Mouse (Mus musculus) midbrain, embryonic 10.5 days (tissue): ENCODE data around the gene Gm11639. TPM values are rescaled to one million over a fixed set of nuclear protein-coding genes. Genes with fewer than 3 reads are reported as not detected.

Experiments
- DNase-seq: peaks from one replicate; pipeline ENCODE4 v3.0.0-alpha.2; 2017; ENCODE audit warnings: low spot score
- H3K27ac ChIP-seq: fragments of 300-500 bp; sonication (generic); replicated peaks from 2 replicates; pipeline ENCODE4 v1.5.1; 2016; ENCODE audit warnings: mild to moderate bottlenecking
- H3K27me3 ChIP-seq: fragments of 300-500 bp; sonication (generic); 2 replicates; pipeline ENCODE4 v1.6.1; 2016; ENCODE audit warnings: low read depth, mild to moderate bottlenecking; ENCODE audit not compliant: poor library complexity, severe bottlenecking
- H3K36me3 ChIP-seq: fragments of 300-500 bp; sonication (generic); 2 replicates; pipeline ENCODE4 v1.6.1; 2016; ENCODE audit warnings: mild to moderate bottlenecking, moderate library complexity
- H3K4me1 ChIP-seq: fragments of 300-500 bp; sonication (generic); 2 replicates; pipeline ENCODE4 v1.6.1; 2016
- H3K4me3 ChIP-seq: fragments of 300-500 bp; sonication (generic); 2 replicates; pipeline ENCODE4 v1.5.1; 2016; ENCODE audit warnings: mild to moderate bottlenecking, moderate library complexity
- H3K9me3 ChIP-seq: fragments of 300-500 bp; sonication (generic); replicated peaks from 2 replicates; pipeline ENCODE4 v1.6.1; 2016; ENCODE audit warnings: mild to moderate bottlenecking
- WGBS: fragments of 180-500 bp; shearing (Covaris S2); methylation state at CpG from one replicate; pipeline ENCODE4 v1.1.7; 2016; 5-methylcytosine and 5-hydroxymethylcytosine counted together
- polyA plus RNA-seq: library from polyadenylated mRNA; unstranded; fragments of >200 nt; fragmentation: Nextera tagmentation; extraction: Ambion mirVana; gene quantifications from 2 replicates; pipeline ENCODE4 v1.2.1, GENCODE M21; 2016

Gene Gm11639
- polyA plus RNA-seq = not detected in 2 replicates

- no peaks in the 10 kb centered on the region for H3K27me3 ChIP-seq
- DNase-seq = peak; percentile 27
- H3K27ac ChIP-seq = no peak within 1 kb of the TSS
- peak within 1 kb of the TSS; percentile 37 for H3K4me3 ChIP-seq
- no peaks in the 10 kb centered on the region for H3K9me3 ChIP-seq
- WGBS = 26% methylated on average over 23 of the region's 23 CpGs
- no peaks in the 10 kb centered on the region for H3K36me3 ChIP-seq
- peaks cover 4% of the 10 kb centered on the region for H3K4me1 ChIP-seq
These were observed at the start of gene Gm11639 for GRCm38 (mm10) chr11:104685548-104685947. TSS of gene Gm11639 (plus strand) at chr11:104685707.

- Histone ChIP-seq H3K4me1 (peaks cover 7% of the 10 kb centered on the region), H3K36me3 (no peaks in the 10 kb centered on the region), H3K27me3 (no peaks in the 10 kb centered on the region), H3K4me3 (no peak overlapping the region), H3K27ac (no peak overlapping the region), H3K9me3 (no peaks in the 10 kb centered on the region)
- no peak for DNase-seq
- 94% methylated on average over 14 of the region's 14 CpGs for WGBS
These were observed 48.5 kb upstream of the Gm11639 start for GRCm38 (mm10) chr11:104637010-104637409.

GRCm38 (mm10) chr11:104638006-104638405 lies 47.5 kb upstream of the Gm11639 start:
- Histone ChIP-seq H3K4me1 (0 out of 2 replicates have a peak, but pooled peaks cover 3% of the 10 kb centered on the region), H3K27me3 (no peaks in the 10 kb centered on the region), H3K36me3 (no peaks in the 10 kb centered on the region), H3K4me3 (no peak overlapping the region), H3K9me3 (no peaks in the 10 kb centered on the region), H3K27ac (no peak overlapping the region)
- DNase-seq = no peak
- 66% methylated on average over 5 of the region's 5 CpGs for WGBS

- Histone ChIP-seq H3K4me3 (no peak overlapping the region), H3K4me1 (peaks cover 6% of the 10 kb centered on the region), H3K27ac (no peak overlapping the region), H3K27me3 (no peaks in the 10 kb centered on the region), H3K9me3 (no peaks in the 10 kb centered on the region), H3K36me3 (no peaks in the 10 kb centered on the region)
- 87% methylated on average over 2 of the region's 2 CpGs for WGBS
- no peak for DNase-seq
These were observed 46.6 kb upstream of the Gm11639 start for GRCm38 (mm10) chr11:104638906-104639305.

GRCm38 (mm10) chr11:104639634-104640033 lies 45.9 kb upstream of the Gm11639 start:
- WGBS = 92% methylated on average over 9 of the region's 9 CpGs
- Histone ChIP-seq H3K4me1 (peaks cover 6% of the 10 kb centered on the region), H3K36me3 (no peaks in the 10 kb centered on the region), H3K4me3 (no peak overlapping the region), H3K27ac (no peak overlapping the region), H3K9me3 (no peaks in the 10 kb centered on the region), H3K27me3 (no peaks in the 10 kb centered on the region)
- no peak for DNase-seq

GRCm38 (mm10) chr11:104640894-104641293 lies 44.6 kb upstream of the Gm11639 start:
- DNase-seq = no peak

GRCm38 (mm10) chr11:104643236-104643635 lies 42.3 kb upstream of the Gm11639 start:
- WGBS = 87% methylated on average over 4 of the region's 4 CpGs
- H3K4me3 ChIP-seq = no peak overlapping the region

More at GRCm38 (mm10) chr11:104640894-104641293, 44.6 kb upstream of the Gm11639 start:
- no peak overlapping the region for H3K27ac ChIP-seq
- H3K4me1 ChIP-seq = peaks cover 6% of the 10 kb centered on the region
- no peaks in the 10 kb centered on the region for H3K9me3 ChIP-seq
- H3K27me3 ChIP-seq = no peaks in the 10 kb centered on the region
- H3K4me3 ChIP-seq = no peak overlapping the region
- no peaks in the 10 kb centered on the region for H3K36me3 ChIP-seq
- 84% methylated on average over 10 of the region's 10 CpGs for WGBS

GRCm38 (mm10) chr11:104645402-104645801 lies 40.1 kb upstream of the Gm11639 start:
- Histone ChIP-seq H3K36me3 (no peaks in the 10 kb centered on the region), H3K9me3 (no peaks in the 10 kb centered on the region), H3K4me1 (peaks cover 4% of the 10 kb centered on the region), H3K27ac (no peak overlapping the region), H3K4me3 (no peak overlapping the region), H3K27me3 (no peaks in the 10 kb centered on the region)
- DNase-seq = no peak
- 92% methylated on average over 6 of the region's 6 CpGs for WGBS

More at GRCm38 (mm10) chr11:104643236-104643635, 42.3 kb upstream of the Gm11639 start:
- Histone ChIP-seq H3K9me3 (no peaks in the 10 kb centered on the region), H3K4me1 (peaks cover 4% of the 10 kb centered on the region), H3K36me3 (no peaks in the 10 kb centered on the region), H3K27me3 (no peaks in the 10 kb centered on the region), H3K27ac (no peak overlapping the region; the same call in 1 of the 2 replicates)
- no peak for DNase-seq

- WGBS = 86% methylated on average over 4 of the region's 4 CpGs
- H3K9me3 ChIP-seq = no peaks in the 10 kb centered on the region
- DNase-seq = no peak
- H3K36me3 ChIP-seq = no peaks in the 10 kb centered on the region
- H3K27me3 ChIP-seq = no peaks in the 10 kb centered on the region
- H3K4me3 ChIP-seq = no peak overlapping the region
- no peak overlapping the region for H3K27ac ChIP-seq
- peaks cover 4% of the 10 kb centered on the region for H3K4me1 ChIP-seq
These were observed 39.3 kb upstream of the Gm11639 start for GRCm38 (mm10) chr11:104646173-104646572.

- DNase-seq = no peak
- Histone ChIP-seq H3K27ac (no peak overlapping the region), H3K9me3 (no peaks in the 10 kb centered on the region), H3K36me3 (no peaks in the 10 kb centered on the region), H3K4me3 (no peak overlapping the region), H3K27me3 (no peaks in the 10 kb centered on the region), H3K4me1 (peaks cover 4% of the 10 kb centered on the region)
- WGBS = 81% methylated on average over 5 of the region's 5 CpGs
These were observed 38.9 kb upstream of the Gm11639 start for GRCm38 (mm10) chr11:104646611-104647010.

GRCm38 (mm10) chr11:104647188-104647867 lies 38.2 kb upstream of the Gm11639 start:
- WGBS = 69% methylated on average over 8 of the region's 8 CpGs
- H3K27me3 ChIP-seq = no peaks in the 10 kb centered on the region
- H3K36me3 ChIP-seq = no peaks in the 10 kb centered on the region
- no peaks in the 10 kb centered on the region for H3K9me3 ChIP-seq
- H3K27ac ChIP-seq = peak overlapping the region; percentile 46; the same call in 1 of the 2 replicates
- no peak for DNase-seq
- H3K4me1 ChIP-seq = peaks cover 4% of the 10 kb centered on the region
- no peak overlapping the region for H3K4me3 ChIP-seq

GRCm38 (mm10) chr11:104648571-104648970 lies 36.9 kb upstream of the Gm11639 start:
- no peak overlapping the region for H3K4me3 ChIP-seq
- peaks cover 2% of the 10 kb centered on the region for H3K4me1 ChIP-seq
- no peak overlapping the region for H3K27ac ChIP-seq
- no peaks in the 10 kb centered on the region for H3K36me3 ChIP-seq
- 50% methylated on average over 3 of the region's 3 CpGs for whole genome bisulfite sequencing
- no peaks in the 10 kb centered on the region for H3K9me3 ChIP-seq
- H3K27me3 ChIP-seq = no peaks in the 10 kb centered on the region
- DNase-seq = peak; percentile 23

- Histone ChIP-seq H3K9me3 (no peaks in the 10 kb centered on the region; the same call in 1 of the 2 replicates), H3K4me1 (no peaks in the 10 kb centered on the region), H3K4me3 (no peak overlapping the region), H3K27ac (no peak overlapping the region), H3K36me3 (no peaks in the 10 kb centered on the region), H3K27me3 (no peaks in the 10 kb centered on the region)
- no peak for DNase-seq
- 95% methylated on average over 4 of the region's 4 CpGs for WGBS
These were observed 24.9 kb upstream of the Gm11639 start for GRCm38 (mm10) chr11:104660599-104660998.
